Mouse (Mus musculus) heart, embryonic 16.5 days (tissue): Measurements from ENCODE around the gene Ror1. TPM values are rescaled to one million over a fixed set of nuclear protein-coding genes. Genes with fewer than 3 reads are reported as not detected.

Experiments
- ATAC-seq: fragments of 200-750 bp; cut with Nextera tagmentation; replicated peaks from 2 replicates; pipeline ENCODE4 v1.8.0; 2017; ENCODE audit warnings: moderate number of reproducible peaks; ENCODE audit not compliant: insufficient read depth, low FRiP score; ENCODE audit errors: extremely low read depth
- H3K27ac ChIP-seq: fragments of 300-500 bp; sonication (generic); 2 replicates; pipeline ENCODE4 v1.5.1; 2014; ENCODE audit warnings: mild to moderate bottlenecking, low read length, control low read depth, moderate library complexity
- H3K27me3 ChIP-seq: fragments of 300-500 bp; sonication (generic); 2 replicates; pipeline ENCODE4 v1.6.1; 2014; ENCODE audit warnings: low read length, mixed read lengths; ENCODE audit not compliant: control insufficient read depth, insufficient read depth
- H3K36me3 ChIP-seq: fragments of 300-500 bp; sonication (generic); 2 replicates; pipeline ENCODE4 v1.6.1; 2014; ENCODE audit not compliant: control insufficient read depth, insufficient read depth
- H3K4me1 ChIP-seq: fragments of 300-500 bp; sonication (generic); 2 replicates; pipeline ENCODE4 v1.6.1; 2014; ENCODE audit warnings: low read length, mixed read lengths; ENCODE audit not compliant: control insufficient read depth, insufficient read depth
- H3K4me2 ChIP-seq: fragments of 300-500 bp; sonication (generic); 2 replicates; pipeline ENCODE4 v1.6.1; 2014; ENCODE audit warnings: low read depth, mild to moderate bottlenecking, control low read depth, low read length
- H3K4me3 ChIP-seq: fragments of 300-500 bp; sonication (generic); 2 replicates; pipeline ENCODE4 v1.5.1; 2014; ENCODE audit warnings: mild to moderate bottlenecking, control low read depth, low read length
- H3K9ac ChIP-seq: fragments of 300-500 bp; sonication (generic); 2 replicates; pipeline ENCODE4 v1.6.1; 2014; ENCODE audit warnings: low read length, control low read depth
- H3K9me3 ChIP-seq: fragments of 300-500 bp; sonication (generic); replicated peaks from 2 replicates; pipeline ENCODE4 v1.6.1; 2016; ENCODE audit warnings: low read length; ENCODE audit not compliant: control insufficient read depth
- whole genome bisulfite sequencing: fragments of 180-500 bp; shearing (Covaris S2); extraction: QIAGEN DNeasy Blood & Tissue Kit; methylation state at CpG from one replicate; pipeline ENCODE4 v1.1.7; 2014; 5-methylcytosine and 5-hydroxymethylcytosine counted together
- polyA plus RNA-seq: library from polyadenylated mRNA; unstranded; fragments of >200 nt; fragmentation: Nextera tagmentation; extraction: Ambion mirVana; gene quantifications from 2 replicates; pipeline ENCODE4 v1.2.1, GENCODE M21; 2015

Ror1 gene
- polyA plus RNA-seq, 1 experiment from 2014 or later, result 10.7 TPM

DNA sequence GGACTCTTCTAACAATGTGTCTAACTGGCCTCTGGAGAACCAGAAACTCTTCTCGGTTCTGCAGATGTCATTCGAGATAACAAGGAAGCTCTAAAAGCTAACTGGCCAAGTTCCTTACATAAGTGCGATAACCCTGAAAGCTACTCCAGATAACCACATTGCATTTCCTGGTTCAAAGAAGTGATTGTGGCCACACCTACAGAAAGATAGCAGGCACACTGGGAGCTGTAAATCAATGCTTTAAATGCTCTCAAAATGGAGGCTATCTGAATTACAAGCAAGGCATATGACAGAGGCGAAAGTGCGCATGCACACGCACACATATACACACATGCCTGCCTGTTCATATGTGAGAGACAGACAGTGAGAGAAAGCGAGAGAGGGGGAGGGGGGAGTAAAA, 136.9 kb downstream of the Ror1 start:
- no peak for ATAC-seq

DNA sequence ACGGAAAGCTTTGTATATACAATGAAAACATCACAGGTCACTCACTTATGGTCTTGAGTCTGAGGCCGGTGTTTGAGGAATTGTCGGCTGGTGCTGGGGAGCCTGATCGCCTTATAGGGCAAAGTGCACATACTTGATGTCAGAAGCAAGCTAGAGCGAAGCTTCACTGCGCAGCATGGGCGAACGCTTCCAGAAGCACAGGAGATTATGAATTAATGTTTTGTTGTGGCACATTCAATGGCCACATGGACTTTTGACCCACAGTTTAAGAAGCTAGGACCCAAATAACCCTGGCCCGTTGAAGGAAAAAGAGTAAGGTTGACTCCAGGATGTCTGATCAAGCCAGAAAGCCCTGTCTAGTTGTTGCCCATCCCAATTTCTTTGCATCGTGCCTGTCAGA, 138.2 kb downstream of the Ror1 start:
- H3K36me3 ChIP-seq, result no peaks in the 10 kb centered on the region
- WGBS, result 82% methylated on average over 10 of the region's 10 CpGs
- no peak overlapping the region for H3K4me3 ChIP-seq
- no peak overlapping the region for H3K4me2 ChIP-seq
- no peaks in the 10 kb centered on the region for H3K27me3 ChIP-seq
- H3K27ac ChIP-seq, result no peak overlapping the region
- H3K9me3 ChIP-seq, result no peaks in the 10 kb centered on the region
- peaks cover 34% of the 10 kb centered on the region for H3K4me1 ChIP-seq
- no peak for ATAC-seq
- no peak overlapping the region for H3K9ac ChIP-seq

More for the DNA sequence above, 136.9 kb downstream of the Ror1 start:
- Histone ChIP-seq H3K27ac (peak overlapping the region; percentile 26; the same call in 1 of the 2 replicates), H3K4me1 (peaks cover 44% of the 10 kb centered on the region), H3K27me3 (no peaks in the 10 kb centered on the region), H3K4me3 (no peak overlapping the region), H3K4me2 (no peak overlapping the region), H3K9me3 (no peaks in the 10 kb centered on the region), H3K9ac (no peak overlapping the region), H3K36me3 (no peaks in the 10 kb centered on the region)
- 70% methylated on average over 7 of the region's 7 CpGs for WGBS

- H3K4me1 ChIP-seq, result peaks cover 43% of the 10 kb centered on the region
- WGBS, result 41% methylated on average over 3 of the region's 3 CpGs
- ATAC-seq, result 0 out of 2 replicates have a peak, but pooled peaks have one; percentile 24
Measured at GRCm38 (mm10) chr4:100236339-100236738, 140.7 kb downstream of the Ror1 start.

DNA sequence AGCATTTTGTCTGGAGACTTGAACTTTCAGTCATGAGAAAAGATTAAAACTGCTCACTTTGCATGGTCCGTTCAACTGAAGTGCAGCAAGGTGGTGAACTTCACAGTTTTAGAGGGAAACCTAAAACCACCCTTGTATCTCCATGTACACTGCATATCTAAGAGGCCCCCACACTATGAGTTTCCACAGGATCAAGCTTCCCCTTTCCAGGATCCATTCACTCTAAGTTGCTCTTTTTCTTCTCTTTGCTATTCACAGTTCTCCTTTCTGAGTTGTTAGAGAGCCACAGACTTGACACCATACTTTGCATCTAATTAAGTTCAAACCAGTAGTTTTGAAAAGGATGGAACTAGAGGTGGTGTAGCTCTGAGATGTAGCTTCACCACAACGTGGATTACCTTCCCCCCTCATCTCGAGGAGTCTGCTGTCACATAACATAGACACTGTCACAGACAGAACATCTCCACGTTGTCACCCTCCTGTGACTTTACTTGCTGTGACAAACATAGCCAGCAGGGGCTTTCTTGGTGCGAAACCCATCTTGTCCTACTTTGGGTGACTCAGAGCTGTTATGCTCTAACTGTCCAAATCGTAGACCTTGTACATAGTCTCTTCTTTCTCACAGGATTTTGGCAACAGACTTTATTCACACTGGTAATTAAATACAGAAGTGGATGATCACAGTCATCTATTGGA, 146.6 kb downstream of the Ror1 start:
- Histone ChIP-seq H3K27ac (no peak overlapping the region), H3K9ac (no peak overlapping the region), H3K36me3 (no peaks in the 10 kb centered on the region), H3K4me2 (no peak overlapping the region), H3K27me3 (no peaks in the 10 kb centered on the region), H3K4me3 (no peak overlapping the region), H3K9me3 (no peaks in the 10 kb centered on the region), H3K4me1 (peaks cover 14% of the 10 kb centered on the region)
- WGBS, result 69% methylated on average over 6 of the region's 6 CpGs
- ATAC-seq, result no peak

More at GRCm38 (mm10) chr4:100236339-100236738, 140.7 kb downstream of the Ror1 start:
- Histone ChIP-seq H3K9me3 (no peaks in the 10 kb centered on the region), H3K4me3 (no peak overlapping the region), H3K9ac (no peak overlapping the region), H3K4me2 (no peak overlapping the region), H3K36me3 (no peaks in the 10 kb centered on the region), H3K27ac (no peak overlapping the region; the same call in 1 of the 2 replicates), H3K27me3 (no peaks in the 10 kb centered on the region)

DNA sequence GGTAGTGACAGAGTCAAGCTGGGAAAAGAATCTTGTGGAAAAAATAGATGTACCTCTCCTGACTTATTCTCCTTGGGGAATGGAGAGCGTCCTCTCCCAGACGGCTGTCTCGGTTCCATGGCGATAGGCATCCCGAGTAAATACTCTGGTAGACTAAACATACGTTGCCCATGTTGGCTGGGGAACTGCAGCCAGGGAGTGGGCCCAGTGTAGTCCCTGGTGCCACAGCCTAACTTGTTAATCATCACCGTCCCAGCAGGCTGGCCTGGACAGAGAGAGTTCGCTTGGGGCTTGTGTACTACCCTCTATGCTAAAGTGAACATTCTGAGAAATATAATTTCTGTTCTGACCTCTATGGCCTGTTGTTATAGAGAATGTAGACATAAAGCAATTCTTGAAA, 148.7 kb downstream of the Ror1 start:
- Histone ChIP-seq H3K27ac (no peak overlapping the region), H3K36me3 (no peaks in the 10 kb centered on the region), H3K4me3 (no peak overlapping the region), H3K9ac (no peak overlapping the region), H3K4me1 (peaks cover 19% of the 10 kb centered on the region), H3K4me2 (no peak overlapping the region), H3K9me3 (no peaks in the 10 kb centered on the region), H3K27me3 (no peaks in the 10 kb centered on the region)
- no peak for ATAC-seq
- WGBS, result 77% methylated on average over 8 of the region's 8 CpGs

- no peak for ATAC-seq
- WGBS, result 75% methylated on average over 6 of the region's 6 CpGs
- Histone ChIP-seq H3K9ac (no peak overlapping the region), H3K9me3 (no peaks in the 10 kb centered on the region), H3K4me1 (peaks cover 16% of the 10 kb centered on the region), H3K4me2 (no peak overlapping the region), H3K4me3 (no peak overlapping the region), H3K27ac (no peak overlapping the region), H3K36me3 (no peaks in the 10 kb centered on the region), H3K27me3 (no peaks in the 10 kb centered on the region)
Measured at GRCm38 (mm10) chr4:100244701-100245100, 149.1 kb downstream of the Ror1 start.

- Histone ChIP-seq H3K4me3 (no peak overlapping the region), H3K4me1 (peaks cover 14% of the 10 kb centered on the region), H3K36me3 (no peaks in the 10 kb centered on the region), H3K27me3 (no peaks in the 10 kb centered on the region), H3K9me3 (no peaks in the 10 kb centered on the region), H3K27ac (no peak overlapping the region; the same call in 1 of the 2 replicates), H3K4me2 (no peak overlapping the region), H3K9ac (no peak overlapping the region)
- 73% methylated on average over 7 of the region's 7 CpGs for WGBS
- ATAC-seq, result no peak
Measured at GRCm38 (mm10) chr4:100247826-100248225, 152.2 kb downstream of the Ror1 start.

DNA sequence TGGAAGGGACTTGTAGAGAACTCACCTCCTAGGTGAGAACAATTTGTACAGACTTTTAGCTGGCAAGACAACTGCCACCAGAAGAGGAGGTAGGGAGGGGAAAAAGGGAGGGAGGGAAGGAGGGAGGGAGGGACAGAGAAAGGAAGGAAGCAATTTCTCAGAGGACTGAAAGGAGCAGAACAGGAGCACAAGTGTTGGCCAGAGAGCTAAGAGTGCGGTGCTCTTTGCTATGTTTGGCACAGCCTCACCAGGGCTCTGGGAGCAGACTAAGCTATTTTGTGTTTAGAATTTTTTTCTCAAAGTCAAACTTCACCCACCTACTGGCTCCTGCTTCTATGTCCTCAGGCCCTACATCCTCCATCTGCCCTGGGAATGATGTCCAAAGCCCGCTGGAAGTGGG, 152.7 kb downstream of the Ror1 start:
- Histone ChIP-seq H3K4me2 (no peak overlapping the region), H3K36me3 (no peaks in the 10 kb centered on the region), H3K27me3 (no peaks in the 10 kb centered on the region), H3K27ac (no peak overlapping the region; the same call in 1 of the 2 replicates), H3K9me3 (no peaks in the 10 kb centered on the region), H3K4me3 (no peak overlapping the region), H3K9ac (no peak overlapping the region), H3K4me1 (peaks cover 14% of the 10 kb centered on the region)
- no peak for ATAC-seq
- WGBS, result 74% methylated on average over 2 of the region's 2 CpGs

- no peak overlapping the region for H3K4me3 ChIP-seq
- no peak for ATAC-seq
- H3K27me3 ChIP-seq, result no peaks in the 10 kb centered on the region
- no peak overlapping the region for H3K27ac ChIP-seq
- no peak overlapping the region for H3K9ac ChIP-seq
- H3K4me2 ChIP-seq, result no peak overlapping the region
- H3K9me3 ChIP-seq, result no peaks in the 10 kb centered on the region
- H3K36me3 ChIP-seq, result no peaks in the 10 kb centered on the region
- 47% methylated on average over 2 of the region's 2 CpGs for WGBS
- peaks cover 29% of the 10 kb centered on the region for H3K4me1 ChIP-seq
Measured at GRCm38 (mm10) chr4:100251270-100251669, 155.7 kb downstream of the Ror1 start.
